In genomic region chr4:106679152-106679551, GRCm38 (mm10) we compare ENCODE assay signal across 8 mouse cellular contexts. TPM values are rescaled to one million over a fixed set of nuclear protein-coding genes. Genes with fewer than 3 reads are reported as not detected.
DNase-seq lines count a peak whose midpoint lies in the region; ATAC-seq and TF ChIP-seq lines count a peak whose summit lies in the region.

No protein-coding gene starts in this region.

- no peaks in the 10 kb centered on the region for H3K27me3 ChIP-seq in limb, embryonic 10.5 days (ENCODE audit: low read depth, poor library complexity, severe bottlenecking)
- no peaks in the 10 kb centered on the region for H3K27me3 ChIP-seq in neural tube, embryonic 12.5 days (replicated peaks)

- peaks cover 6% of the 10 kb centered on the region for H3K4me1 ChIP-seq in limb, embryonic 10.5 days
- peaks cover 8% of the 10 kb centered on the region for H3K4me1 ChIP-seq in neural tube, embryonic 12.5 days

- peak overlapping the region; percentile 72 for H3K4me3 ChIP-seq in left cerebral cortex, adult 2 months
- peak overlapping the region; percentile 82 for H3K4me3 ChIP-seq in limb, embryonic 10.5 days
- H3K4me3 ChIP-seq in neural tube, embryonic 12.5 days = no peak overlapping the region

- intact Hi-C loops in left cerebral cortex, adult 2 months (cut with DNase I) = no loop called here
- intact Hi-C loops in left cerebral cortex, postnatal 4 days (cut with DNase I) = no loop called here

- no peak for TF ChIP-seq CTCF in left cerebral cortex, adult 2 months (IDR thresholded peaks at IDR 0.05)

- no peaks in the 10 kb centered on the region for H3K9me3 ChIP-seq in limb, embryonic 10.5 days (replicated peaks)
- no peaks in the 10 kb centered on the region for H3K9me3 ChIP-seq in neural tube, embryonic 12.5 days

- peaks cover 32% of the 10 kb centered on the region for H3K36me3 ChIP-seq in limb, embryonic 10.5 days
- peaks cover 28% of the 10 kb centered on the region for H3K36me3 ChIP-seq in neural tube, embryonic 12.5 days

- WGBS in limb, embryonic 10.5 days = 44% methylated on average over 3 of the region's 3 CpGs
- 51% methylated on average over 3 of the region's 3 CpGs for WGBS in neural tube, embryonic 12.5 days

- ATAC-seq in erythroid progenitor cell, adult 5-6 weeks (replicated peaks; ENCODE audit: low FRiP score, poor library complexity, severe bottlenecking) = peak; percentile 8
- peak; percentile 55 for ATAC-seq in neural tube, embryonic 12.5 days (ENCODE audit: low FRiP score, low read depth)

- H3K27ac ChIP-seq in left cerebral cortex, adult 2 months = no peak overlapping the region
- H3K27ac ChIP-seq in limb, embryonic 10.5 days = peak overlapping the region; percentile 82; the same call in 1 of the 2 replicates
- H3K27ac ChIP-seq in neural tube, embryonic 12.5 days = no peak overlapping the region

- H3K9ac ChIP-seq in neural tube, embryonic 12.5 days = no peak overlapping the region

- DNase-seq in left cerebral cortex, adult 2 months (ENCODE audit: extremely low spot score in 1 of 2, low spot score in 2 of 2) = no peak
- DNase-seq in left cerebral cortex, postnatal 4 days = no peak
- DNase-seq in limb, embryonic 10.5 days (ENCODE audit: low spot score) = no peak
- no peak for DNase-seq in ovary, postnatal 10 days (ENCODE audit: low spot score)
- no peak for DNase-seq in right cerebral cortex, postnatal 14 days
- no peak for DNase-seq in spleen, adult 18-20 months

- peak overlapping the region; percentile 87 for H3K4me2 ChIP-seq in neural tube, embryonic 12.5 days (replicated peaks)

RNA-seq across cellular contexts. Expression of gene Ttc4, which starts 0.4 kb away (rescaled TPM):
- 10 to 100 TPM; 44.8 to 47.7 TPM for total RNA-seq in left cerebral cortex, adult 2 months (2021)
- total RNA-seq in left cerebral cortex, postnatal 4 days (2021) = 10 to 100 TPM; 57.4 to 62.1 TPM
- total RNA-seq in erythroid progenitor cell, adult 5-6 weeks (2015; ENCODE audit: low replicate concordance) = 17.2 and 25.9 TPM in 2 replicates
- total RNA-seq in erythroid progenitor cell, adult 5-6 weeks (2017; ENCODE audit: low replicate concordance) = 39.9 and 50.4 TPM in 2 replicates
- polyA plus RNA-seq in limb, embryonic 10.5 days (2016; fragmentation: Nextera tagmentation; extraction: Ambion mirVana) = 110 and 132 TPM in 2 replicates
- polyA plus RNA-seq in neural tube, embryonic 12.5 days (2016; fragmentation: Nextera tagmentation; extraction: Ambion mirVana) = 98.2 and 106 TPM in 2 replicates

RNA-seq across cellular contexts. Expression of gene Pars2, which starts 28.3 kb away (rescaled TPM):
- total RNA-seq in left cerebral cortex, adult 2 months (2021) = 1 to 10 TPM; 6.1 to 6.3 TPM
- total RNA-seq in left cerebral cortex, postnatal 4 days (2021) = 1 to 10 TPM; 6.0 to 9.2 TPM
- 0.72 and 0.84 TPM in 2 replicates for total RNA-seq in erythroid progenitor cell, adult 5-6 weeks (2015; ENCODE audit: low replicate concordance)
- 0.77 and 1.7 TPM in 2 replicates for total RNA-seq in erythroid progenitor cell, adult 5-6 weeks (2017; ENCODE audit: low replicate concordance)
- polyA plus RNA-seq in limb, embryonic 10.5 days (2016; fragmentation: Nextera tagmentation; extraction: Ambion mirVana) = 18.8 and 20.2 TPM in 2 replicates
- polyA plus RNA-seq in neural tube, embryonic 12.5 days (2016; fragmentation: Nextera tagmentation; extraction: Ambion mirVana) = 10.1 and 11.8 TPM in 2 replicates

RNA-seq across cellular contexts. Expression of gene Mroh7, which starts 51.6 kb away (rescaled TPM):
- 1 to 10 TPM; 3.1 to 4.6 TPM for total RNA-seq in left cerebral cortex, adult 2 months (2021)
- 1 to 10 TPM; 1.3 to 1.6 TPM for total RNA-seq in left cerebral cortex, postnatal 4 days (2021)
- not detected in 2 replicates for total RNA-seq in erythroid progenitor cell, adult 5-6 weeks (2015; ENCODE audit: low replicate concordance)
- not detected in 2 replicates for total RNA-seq in erythroid progenitor cell, adult 5-6 weeks (2017; ENCODE audit: low replicate concordance)
- polyA plus RNA-seq in limb, embryonic 10.5 days (2016; fragmentation: Nextera tagmentation; extraction: Ambion mirVana) = 0.04 and 0.05 TPM in 2 replicates
- 0.27 and 0.34 TPM in 2 replicates for polyA plus RNA-seq in neural tube, embryonic 12.5 days (2016; fragmentation: Nextera tagmentation; extraction: Ambion mirVana)

RNA-seq across cellular contexts. Expression of gene Fam151a, which starts 54.5 kb away (rescaled TPM):
- not detected for total RNA-seq in left cerebral cortex, adult 2 months (2021)
- total RNA-seq in left cerebral cortex, postnatal 4 days (2021) = not detected
- total RNA-seq in erythroid progenitor cell, adult 5-6 weeks (2015; ENCODE audit: low replicate concordance) = not detected in 2 replicates
- not detected in 2 replicates for total RNA-seq in erythroid progenitor cell, adult 5-6 weeks (2017; ENCODE audit: low replicate concordance)
- 0.09 and 0.13 TPM in 2 replicates for polyA plus RNA-seq in limb, embryonic 10.5 days (2016; fragmentation: Nextera tagmentation; extraction: Ambion mirVana)
- polyA plus RNA-seq in neural tube, embryonic 12.5 days (2016; fragmentation: Nextera tagmentation; extraction: Ambion mirVana) = not detected in 2 replicates

RNA-seq across cellular contexts. Expression of gene Ttc22, which starts 56.9 kb away (rescaled TPM):
- under 1 TPM; 0.98 to 1.00 TPM for total RNA-seq in left cerebral cortex, adult 2 months (2021)
- total RNA-seq in left cerebral cortex, postnatal 4 days (2021) = 1 to 10 TPM; 1.6 to 1.9 TPM
- total RNA-seq in erythroid progenitor cell, adult 5-6 weeks (2015; ENCODE audit: low replicate concordance) = not detected in 2 replicates
- not detected in 2 replicates for total RNA-seq in erythroid progenitor cell, adult 5-6 weeks (2017; ENCODE audit: low replicate concordance)
- 0.14 TPM in 1 of 2 replicates, not detected in the other for polyA plus RNA-seq in limb, embryonic 10.5 days (2016; fragmentation: Nextera tagmentation; extraction: Ambion mirVana)
- polyA plus RNA-seq in neural tube, embryonic 12.5 days (2016; fragmentation: Nextera tagmentation; extraction: Ambion mirVana) = 1.1 and 1.8 TPM in 2 replicates
